Mouse (Mus musculus) liver, adult 2 months (tissue): ENCODE results near the gene Scube2. TPM values are rescaled to one million over a fixed set of nuclear protein-coding genes. Genes with fewer than 3 reads are reported as not detected.

ENCODE experiments used
- DNase-seq: peaks from one replicate; pipeline ENCODE4 v3.0.0-alpha.2; 2011; ENCODE audit warnings: low read depth, low spot score; ENCODE audit errors: extremely low read depth
- H3K27ac ChIP-seq: fragments of 200-500 bp; replicated peaks from 2 replicates; pipeline ENCODE4 v1.5.1; 2012; ENCODE audit warnings: low read depth, mild to moderate bottlenecking, control low read depth, inconsistent platforms, low read length; ENCODE audit not compliant: insufficient read depth
- H3K27me3 ChIP-seq: fragments of 200-500 bp; 2 replicates; pipeline ENCODE4 v1.6.1; 2012; ENCODE audit warnings: mild to moderate bottlenecking, moderate library complexity, low read length, inconsistent platforms; ENCODE audit not compliant: control insufficient read depth, insufficient read depth
- H3K36me3 ChIP-seq: fragments of 200-500 bp; 2 replicates; pipeline ENCODE4 v1.6.1; 2012; ENCODE audit warnings: low read length, inconsistent platforms; ENCODE audit not compliant: control insufficient read depth, insufficient read depth
- H3K4me1 ChIP-seq: fragments of 200-500 bp; 2 replicates; pipeline ENCODE4 v1.6.1; 2011; ENCODE audit warnings: low read length; ENCODE audit not compliant: control insufficient read depth, insufficient read depth
- H3K4me3 ChIP-seq: fragments of 200-500 bp; 2 replicates; pipeline ENCODE4 v1.5.1; 2011; ENCODE audit warnings: low read depth, mild to moderate bottlenecking, control low read depth, low read length, moderate library complexity; ENCODE audit not compliant: insufficient read depth
- H3K79me2 ChIP-seq: fragments of 200-500 bp; 2 replicates; pipeline ENCODE4 v1.6.1; 2012; ENCODE audit warnings: inconsistent platforms, mild to moderate bottlenecking, low read length, moderate library complexity; ENCODE audit not compliant: control insufficient read depth, insufficient read depth
- H3K9ac ChIP-seq: fragments of 200-500 bp; 2 replicates; pipeline ENCODE4 v1.6.1; 2012; ENCODE audit warnings: low read depth, mild to moderate bottlenecking, control low read depth, inconsistent platforms, low read length
- CTCF ChIP-seq: fragments of 200-500 bp; IDR thresholded peaks from 2 replicates; pipeline ENCODE4 v1.5.1; 2011; ENCODE audit warnings: low read depth, low read length, control low read depth
- POLR2A ChIP-seq: fragments of 200-500 bp; IDR thresholded peaks from 2 replicates; pipeline ENCODE4 v1.6.1; 2011; ENCODE audit warnings: low read length, control low read depth; ENCODE audit not compliant: insufficient read depth; ENCODE audit errors: extremely low read depth
- WGBS: fragments of 180-500 bp; shearing (Covaris S2); methylation state at CpG from one replicate; pipeline ENCODE4 v1.1.7; 2018; 5-methylcytosine and 5-hydroxymethylcytosine counted together
- polyA plus RNA-seq: library from polyadenylated mRNA; depleted of rRNA; stranded (reverse); fragments of >200 nt; gene quantifications from 2 replicates; pipeline ENCODE4 v1.2.3, GENCODE M21; 2012
- total RNA-seq: library from RNA; depleted of rRNA; stranded (reverse); fragments of >200 nt; gene quantifications from 2 replicates; pipeline ENCODE4 v1.2.3, GENCODE M21; 2014

Scube2 gene
- total and polyA plus RNA-seq, 2 experiments, result under 0.01 TPM; not detected in 1

GRCm38 (mm10) chr7:109890256-109890655 is 24.8 kb upstream of the Scube2 start:
- Histone ChIP-seq H3K36me3 (peaks cover 1% of the 10 kb centered on the region; the same call in 1 of the 2 replicates), H3K79me2 (no peaks in the 10 kb centered on the region), H3K9ac (no peak overlapping the region), H3K27ac (no peak overlapping the region), H3K27me3 (no peaks in the 10 kb centered on the region), H3K4me3 (no peak overlapping the region), H3K4me1 (no peaks in the 10 kb centered on the region)
- 94% methylated on average over 2 of the region's 2 CpGs for WGBS
- DNase-seq, result no peak
- TF ChIP-seq POLR2A, result no peak
- no peak for TF ChIP-seq CTCF

- TF ChIP-seq CTCF, result no peak
- TF ChIP-seq POLR2A, result no peak
- Histone ChIP-seq H3K27ac (no peak overlapping the region), H3K4me1 (no peaks in the 10 kb centered on the region), H3K4me3 (no peak overlapping the region), H3K9ac (no peak overlapping the region), H3K27me3 (no peaks in the 10 kb centered on the region), H3K36me3 (no peaks in the 10 kb centered on the region; the same call in 1 of the 2 replicates), H3K79me2 (no peaks in the 10 kb centered on the region)
- DNase-seq, result no peak
- 80% methylated on average over 5 of the region's 5 CpGs for WGBS
Observed at GRCm38 (mm10) chr7:109889300-109889699, 23.8 kb upstream of the Scube2 start.

GRCm38 (mm10) chr7:109886249-109886648 is 20.8 kb upstream of the Scube2 start:
- H3K9ac ChIP-seq, result no peak overlapping the region
- H3K79me2 ChIP-seq, result no peaks in the 10 kb centered on the region
- H3K27ac ChIP-seq, result no peak overlapping the region
- H3K27me3 ChIP-seq, result no peaks in the 10 kb centered on the region
- TF ChIP-seq POLR2A (no peak), CTCF (no peak)
- WGBS, result 91% methylated on average over 1 of the region's 1 CpGs
- no peak overlapping the region for H3K4me3 ChIP-seq
- no peaks in the 10 kb centered on the region for H3K4me1 ChIP-seq
- no peaks in the 10 kb centered on the region; the same call in 1 of the 2 replicates for H3K36me3 ChIP-seq
- DNase-seq, result no peak

GRCm38 (mm10) chr7:109882574-109882973 is 17.1 kb upstream of the Scube2 start:
- H3K4me1 ChIP-seq, result no peaks in the 10 kb centered on the region
- no peaks in the 10 kb centered on the region for H3K27me3 ChIP-seq
- TF ChIP-seq POLR2A (no peak), CTCF (no peak)
- no peaks in the 10 kb centered on the region; the same call in 1 of the 2 replicates for H3K36me3 ChIP-seq
- H3K4me3 ChIP-seq, result no peak overlapping the region
- H3K9ac ChIP-seq, result no peak overlapping the region
- no peak for DNase-seq
- H3K79me2 ChIP-seq, result no peaks in the 10 kb centered on the region
- 86% methylated on average over 2 of the region's 2 CpGs for WGBS
- no peak overlapping the region for H3K27ac ChIP-seq

GRCm38 (mm10) chr7:109881561-109882099 is 16.2 kb upstream of the Scube2 start:
- TF ChIP-seq CTCF (no peak), POLR2A (no peak)

GRCm38 (mm10) chr7:109879158-109879557 is 13.7 kb upstream of the Scube2 start:
- WGBS, result 63% methylated on average over 12 of the region's 12 CpGs
- no peak for DNase-seq
- no peak overlapping the region for H3K9ac ChIP-seq
- H3K36me3 ChIP-seq, result no peaks in the 10 kb centered on the region
- TF ChIP-seq CTCF (no peak), POLR2A (no peak)
- H3K27ac ChIP-seq, result no peak overlapping the region
- no peaks in the 10 kb centered on the region for H3K27me3 ChIP-seq
- no peak overlapping the region for H3K4me3 ChIP-seq
- H3K4me1 ChIP-seq, result no peaks in the 10 kb centered on the region
- no peaks in the 10 kb centered on the region for H3K79me2 ChIP-seq

More at GRCm38 (mm10) chr7:109881561-109882099, 16.2 kb upstream of the Scube2 start:
- Histone ChIP-seq H3K27ac (no peak overlapping the region), H3K9ac (no peak overlapping the region), H3K4me3 (no peak overlapping the region), H3K79me2 (no peaks in the 10 kb centered on the region), H3K4me1 (no peaks in the 10 kb centered on the region), H3K36me3 (no peaks in the 10 kb centered on the region; the same call in 1 of the 2 replicates), H3K27me3 (no peaks in the 10 kb centered on the region)
- 71% methylated on average over 2 of the region's 2 CpGs for WGBS
- no peak for DNase-seq
